Mouse (Mus musculus): ENCODE results near the gene Gm21988.
A peak's percentile ranks its signal among the peaks of the same experiment; 100 is the strongest.

Gene Gm21988

DNA sequence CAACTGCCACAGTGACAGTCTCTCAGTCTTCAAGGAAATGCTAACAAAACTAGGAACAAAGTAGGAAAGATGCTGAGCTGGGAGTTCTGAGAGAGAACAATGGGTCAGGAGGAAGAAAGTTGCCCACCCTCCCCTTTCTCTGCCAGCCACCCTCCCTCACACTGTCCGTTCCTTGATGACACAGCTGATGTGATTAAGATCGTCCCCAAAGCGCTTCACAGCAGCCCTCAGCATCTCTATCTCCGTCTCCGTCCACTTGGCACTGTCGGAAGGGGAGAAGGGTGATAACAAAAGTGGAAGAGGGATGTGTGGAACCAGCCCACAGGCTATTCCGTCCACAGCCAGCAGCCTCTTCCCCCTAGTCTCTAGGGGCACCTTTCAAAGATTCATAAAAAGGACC lies 2.9 kb downstream of the Gm21988 start:
- no peak for DNase-seq (ENCODE audit: low spot score in 2 of 2)

DNA sequence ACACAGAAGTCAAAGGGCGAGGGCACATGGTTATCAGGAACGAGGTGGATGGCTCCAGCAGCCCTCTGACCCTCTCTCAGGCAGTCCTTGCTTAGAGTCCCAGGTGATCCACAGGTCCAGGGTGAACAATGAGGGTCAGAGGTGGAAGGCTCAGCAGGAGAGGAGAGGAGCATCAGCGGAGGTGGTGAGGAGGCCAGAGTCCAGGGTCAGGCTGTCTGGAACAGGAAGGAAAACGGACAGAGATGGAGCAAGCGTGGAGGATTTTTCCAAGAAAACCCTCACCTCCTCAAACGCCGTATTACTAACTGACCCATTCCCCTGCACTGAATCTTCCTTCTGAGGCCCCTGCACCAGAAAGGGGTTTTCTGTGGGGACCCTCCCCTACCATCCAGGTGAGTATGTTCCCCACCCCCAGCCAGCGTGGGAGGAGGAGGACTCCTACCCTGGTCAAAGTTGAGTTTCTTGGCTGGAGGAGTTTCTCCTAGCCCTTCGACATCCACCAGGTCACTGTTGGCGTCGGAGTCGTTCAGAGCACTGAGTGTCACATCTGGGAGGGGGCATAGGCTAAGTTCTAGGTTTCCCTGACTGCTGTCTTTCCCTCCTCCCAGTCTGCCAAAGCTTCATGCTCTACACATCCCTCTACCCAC lies 4.3 kb downstream of the Gm21988 start:
- DNase-seq (ENCODE audit: low spot score in 2 of 2) = no peak

DNA sequence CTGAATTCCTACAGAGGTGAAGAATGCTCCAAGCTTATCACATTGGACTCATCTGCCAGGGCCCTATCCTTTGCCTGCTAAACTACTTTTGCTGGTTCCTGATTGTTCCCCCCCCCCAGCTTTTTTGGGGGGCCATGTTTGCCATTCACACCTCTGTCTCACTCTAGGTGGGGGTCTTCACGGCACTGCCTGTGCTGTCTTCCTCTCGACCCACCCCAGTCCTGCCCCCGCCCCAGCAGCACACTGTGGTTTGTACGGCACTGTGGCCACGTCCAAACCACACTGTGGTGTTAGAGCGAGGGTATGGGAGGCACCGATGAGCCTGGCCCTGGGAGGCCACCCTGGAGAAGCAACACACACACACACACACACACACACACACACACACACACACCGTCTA lies 5.1 kb downstream of the Gm21988 start:
- no peak for DNase-seq (ENCODE audit: low spot score in 2 of 2)

DNA sequence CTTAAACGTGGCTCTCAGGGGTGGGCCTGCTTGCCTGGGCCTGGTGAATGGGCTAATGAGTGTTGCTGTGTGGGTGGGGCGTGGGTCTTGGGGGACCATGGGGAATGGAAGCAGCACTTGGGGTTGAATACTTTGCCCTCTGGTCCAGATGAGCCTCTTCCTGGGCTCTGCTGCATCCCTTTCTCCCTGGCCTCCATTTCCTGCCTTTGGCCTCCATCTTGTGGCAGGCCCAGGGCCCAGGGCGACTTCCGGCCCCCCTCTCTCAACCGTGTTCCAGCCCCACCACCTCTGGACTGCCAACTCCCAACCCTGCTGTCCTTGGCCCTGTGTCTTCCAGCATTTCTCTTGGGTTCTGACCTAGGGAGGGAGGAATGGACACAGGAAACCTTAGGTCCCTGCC lies 5.6 kb downstream of the Gm21988 start:
- DNase-seq (ENCODE audit: low spot score in 2 of 2) = no peak

DNA sequence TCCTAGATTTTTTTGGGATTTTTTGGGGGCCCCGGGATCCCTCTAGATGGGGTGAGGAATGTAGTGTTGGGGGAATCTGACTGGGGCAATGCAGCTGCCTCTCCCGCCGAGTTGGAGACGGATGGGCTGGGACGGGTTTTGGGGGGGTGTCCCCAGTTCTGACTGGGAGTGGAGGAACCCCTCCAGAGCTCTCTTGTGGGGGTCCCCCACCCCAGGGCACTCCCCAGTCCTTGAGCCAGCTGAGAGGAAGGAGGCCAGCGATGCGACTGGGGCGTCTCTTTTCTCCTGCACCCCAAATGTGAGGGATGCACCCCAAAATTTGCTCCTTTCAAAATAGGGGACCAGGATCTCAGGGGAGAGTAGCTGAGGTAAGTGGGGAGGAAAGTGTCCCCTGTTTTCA lies 6.6 kb downstream of the Gm21988 start:
- DNase-seq (ENCODE audit: low spot score in 2 of 2) = no peak

DNA sequence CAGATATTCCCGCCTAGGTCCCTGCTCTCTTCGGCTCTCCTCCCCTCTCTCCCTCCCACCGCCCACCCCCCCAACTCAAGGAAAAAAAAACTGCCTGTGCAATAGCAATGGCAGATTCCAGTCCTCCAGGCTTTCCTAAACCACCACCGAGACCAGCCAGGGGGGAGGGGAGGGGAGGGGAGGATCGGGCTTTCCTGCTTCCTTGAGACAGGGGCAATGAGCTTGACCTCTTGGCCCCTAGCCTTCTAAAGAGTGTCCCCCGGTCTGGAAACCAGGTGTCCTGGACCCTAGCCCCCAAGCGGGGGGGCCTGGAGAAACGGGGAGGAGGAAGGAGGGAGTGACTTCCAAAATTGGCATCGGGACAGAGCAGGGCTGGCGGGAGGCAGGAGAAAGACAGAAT lies 7.1 kb downstream of the Gm21988 start:
- no peak for DNase-seq (ENCODE audit: low spot score in 2 of 2)

DNA sequence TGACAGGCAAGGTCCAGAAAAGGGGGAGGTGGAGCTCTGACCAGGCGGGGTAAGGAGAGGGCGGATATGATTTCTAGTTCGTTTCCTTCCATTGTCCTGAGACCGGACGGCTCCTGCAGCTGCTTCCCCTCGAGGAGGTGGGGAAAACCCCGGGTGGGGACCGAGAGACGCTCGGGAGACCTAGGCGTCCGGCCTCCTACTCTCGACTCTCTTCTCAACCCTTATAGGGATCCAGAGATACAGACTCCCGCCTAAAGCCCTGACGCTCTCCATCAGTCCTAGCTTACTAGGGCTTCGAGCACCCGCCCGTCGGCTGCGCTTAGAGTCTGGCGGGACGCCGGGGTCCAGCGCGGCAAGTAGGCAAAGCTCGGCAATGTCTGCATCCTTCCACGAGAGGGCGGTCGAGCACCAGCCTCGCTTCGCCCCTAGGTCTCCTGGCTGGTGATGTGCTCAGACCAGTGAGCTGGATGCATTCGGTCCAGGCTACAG lies 9.3 kb downstream of the Gm21988 start:
- peak; percentile 71 to 82 for DNase-seq (ENCODE audit: low spot score in 2 of 2)

DNA sequence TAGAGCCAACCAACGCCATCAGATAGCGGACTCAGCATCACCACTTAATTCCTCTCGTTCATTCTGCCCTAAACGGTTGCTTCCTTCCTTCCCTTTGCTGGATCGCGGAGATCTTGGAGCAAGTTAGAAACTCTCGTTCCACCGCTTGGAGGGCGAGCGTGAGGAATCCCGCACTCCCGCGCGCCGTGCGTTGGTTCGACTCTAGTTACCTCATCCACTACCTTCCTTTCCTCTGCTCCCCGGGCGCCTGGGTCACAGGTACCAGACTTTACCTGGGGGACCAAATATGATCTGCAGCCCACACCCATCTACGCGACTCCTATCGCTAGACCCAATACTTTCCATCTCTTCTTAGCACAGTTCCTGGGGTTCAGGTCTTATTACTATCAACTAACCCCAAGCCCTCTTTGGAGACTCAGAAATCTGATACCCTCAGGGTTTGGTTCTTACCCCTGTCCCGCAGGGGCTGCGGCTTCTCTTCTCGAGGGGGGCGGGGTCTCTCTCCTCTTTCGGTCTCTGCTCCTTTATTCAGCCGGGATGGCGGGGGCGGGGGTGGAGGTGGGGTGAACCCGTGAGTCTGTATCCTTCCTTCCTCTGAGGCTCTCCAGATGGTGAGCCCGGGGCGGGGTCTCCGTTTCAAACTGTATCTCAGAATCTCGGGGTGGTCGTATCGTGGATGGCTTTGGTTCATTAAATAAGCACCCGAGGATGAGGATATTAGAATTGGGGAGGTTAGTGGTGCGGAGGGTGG lies 10.2 kb downstream of the Gm21988 start, which contains the start of gene Bcl6b:
Bcl6b (minus strand) TSS at position 539 of the 751 bp plus-strand sequence.
- no peak for DNase-seq (ENCODE audit: low spot score in 2 of 2)

DNA sequence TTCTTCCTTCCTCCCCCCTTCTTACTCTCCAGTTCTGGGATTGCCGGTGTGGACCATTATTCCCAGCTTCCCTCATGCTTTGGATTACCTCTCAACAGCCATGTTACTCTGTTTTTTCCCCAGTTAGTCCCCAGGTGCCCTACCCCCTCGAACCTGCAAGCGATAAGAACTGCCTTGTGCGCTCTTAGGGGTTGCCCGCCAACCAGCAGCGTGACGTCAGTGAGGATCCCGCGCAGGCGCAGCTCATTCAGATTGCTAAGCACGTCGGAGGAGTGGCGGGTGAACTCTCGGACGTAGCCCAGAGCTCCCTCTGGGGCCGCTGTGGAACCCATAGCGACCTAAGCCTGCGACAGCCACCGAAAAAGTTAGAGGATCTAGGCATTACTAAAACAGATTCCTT lies 10.8 kb downstream of the Gm21988 start:
- peak; percentile 62 to 83 for DNase-seq (ENCODE audit: low spot score in 2 of 2)

DNA sequence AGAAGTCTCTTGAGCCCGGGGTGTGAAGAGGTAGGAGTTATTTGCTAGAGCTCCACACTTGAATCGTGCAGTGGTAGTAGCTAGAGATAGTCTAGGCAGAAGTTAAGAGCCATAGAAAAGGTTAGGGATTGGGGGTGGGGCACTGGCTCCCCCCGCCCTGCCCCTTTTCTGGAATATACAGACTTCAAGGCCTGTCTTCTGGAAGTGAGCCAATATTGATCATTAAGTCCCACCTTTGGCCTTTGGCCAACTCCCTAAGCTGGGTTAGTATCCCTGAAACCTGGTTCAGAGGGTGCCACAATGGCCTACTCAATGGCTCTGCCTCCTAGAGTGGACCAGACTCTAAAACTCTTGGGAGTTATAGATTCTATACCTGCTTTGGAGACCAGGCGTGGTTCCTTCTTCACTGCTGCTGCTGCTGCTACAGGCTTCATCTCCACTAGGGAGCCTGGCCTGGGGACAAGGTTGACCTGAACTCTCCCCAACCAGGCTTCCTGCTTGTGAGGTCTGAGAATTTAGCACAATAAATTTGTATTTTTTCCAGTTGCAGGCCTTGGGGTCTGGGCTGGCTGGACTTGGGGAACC lies 11.9 kb downstream of the Gm21988 start:
- DNase-seq (ENCODE audit: low spot score in 2 of 2) = no peak

DNA sequence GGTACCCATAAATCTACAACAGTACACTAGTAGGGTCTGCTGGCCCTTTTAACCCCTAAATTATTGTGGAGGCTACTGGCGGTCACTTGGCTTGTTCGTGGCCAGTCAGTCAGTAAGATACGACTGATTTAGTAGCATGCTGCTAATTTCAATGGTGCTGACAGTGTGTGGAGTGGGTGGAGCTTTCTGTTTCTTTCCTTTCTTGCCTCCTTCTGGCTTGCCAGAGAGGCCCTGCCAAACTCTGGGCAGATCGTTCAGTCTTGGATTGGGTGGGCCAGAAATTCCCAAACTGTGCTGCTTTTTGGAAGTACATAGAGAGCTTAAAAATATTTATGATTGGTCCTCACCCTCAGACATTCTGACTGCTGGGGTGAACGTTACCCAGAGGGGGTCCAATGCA lies 12.5 kb downstream of the Gm21988 start:
- no peak for DNase-seq (ENCODE audit: low spot score in 2 of 2)

DNA sequence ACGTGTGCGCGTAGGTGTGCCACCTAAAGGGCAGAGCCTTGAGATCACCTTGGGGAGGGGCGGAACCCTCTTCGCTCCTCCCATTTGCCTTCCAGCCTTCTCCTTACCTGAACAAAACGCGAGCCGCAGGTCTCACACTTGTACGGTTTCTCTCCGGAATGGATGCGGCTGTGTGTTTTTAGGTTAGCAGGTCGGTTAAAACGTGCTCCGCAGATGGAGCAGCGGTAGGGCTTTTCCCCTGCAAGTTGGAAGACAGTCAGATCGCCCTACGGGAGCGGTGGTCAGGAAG lies 13.1 kb downstream of the Gm21988 start:
- no peak for DNase-seq (ENCODE audit: low spot score in 2 of 2)

DNA sequence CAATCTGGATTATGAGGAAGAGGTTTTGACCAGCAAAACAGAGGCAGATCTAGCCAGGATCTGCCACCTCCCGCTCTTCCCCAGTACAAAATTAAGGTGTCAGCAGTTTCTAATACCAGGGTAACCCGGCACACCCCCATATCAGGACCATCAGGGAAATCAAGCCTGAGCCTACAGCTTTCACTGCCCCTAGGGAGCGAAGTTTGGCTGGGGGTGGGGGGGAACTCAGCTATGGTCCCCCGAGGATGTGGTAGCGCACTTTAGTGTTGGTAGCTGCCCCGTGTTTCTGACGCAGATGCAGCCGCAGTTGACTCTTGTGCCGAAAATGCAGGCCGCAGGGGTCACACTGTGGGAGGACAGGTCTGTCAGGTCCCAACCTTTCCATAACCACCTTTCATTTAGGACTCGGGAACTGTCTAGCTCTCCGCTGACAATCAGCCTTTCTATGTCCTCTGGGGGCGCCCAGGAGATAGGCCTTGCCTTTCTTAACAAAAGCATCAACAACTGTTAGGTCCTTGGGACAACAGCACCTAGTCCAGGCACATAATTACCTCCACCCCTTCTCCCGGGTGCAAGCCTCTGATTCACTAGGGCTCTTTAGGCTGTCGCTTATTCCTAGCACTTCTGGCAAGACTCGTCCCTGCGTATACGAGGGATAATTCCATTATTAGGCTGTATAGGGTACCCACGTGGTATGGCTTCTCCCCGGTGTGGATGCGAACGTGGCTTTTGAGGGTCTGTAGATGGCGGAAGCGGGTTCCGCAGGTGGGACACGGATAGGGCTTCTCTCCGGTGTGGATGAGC lies 13.6 kb downstream of the Gm21988 start:
- DNase-seq (ENCODE audit: low spot score in 2 of 2) = no peak

DNA sequence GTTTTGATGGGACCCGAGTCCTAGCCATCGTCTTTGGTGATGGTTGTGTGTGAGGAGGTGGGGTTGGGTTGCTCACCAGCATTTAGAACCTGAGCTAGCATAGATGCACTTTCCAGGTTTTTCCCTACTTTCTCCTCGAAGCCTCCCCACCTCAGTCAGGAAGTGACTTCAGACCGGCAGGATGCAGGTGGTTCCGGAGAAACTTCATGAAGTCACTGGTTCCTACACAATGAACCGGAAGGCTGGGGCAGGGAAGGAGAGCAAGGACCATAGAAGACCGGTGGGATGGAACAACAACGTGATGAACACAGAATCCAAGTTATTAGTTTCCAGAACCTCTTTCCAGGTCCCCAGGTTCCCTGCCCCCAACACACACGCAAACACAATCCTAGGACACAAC lies 15.9 kb downstream of the Gm21988 start:
- DNase-seq (ENCODE audit: low spot score in 2 of 2) = no peak

DNA sequence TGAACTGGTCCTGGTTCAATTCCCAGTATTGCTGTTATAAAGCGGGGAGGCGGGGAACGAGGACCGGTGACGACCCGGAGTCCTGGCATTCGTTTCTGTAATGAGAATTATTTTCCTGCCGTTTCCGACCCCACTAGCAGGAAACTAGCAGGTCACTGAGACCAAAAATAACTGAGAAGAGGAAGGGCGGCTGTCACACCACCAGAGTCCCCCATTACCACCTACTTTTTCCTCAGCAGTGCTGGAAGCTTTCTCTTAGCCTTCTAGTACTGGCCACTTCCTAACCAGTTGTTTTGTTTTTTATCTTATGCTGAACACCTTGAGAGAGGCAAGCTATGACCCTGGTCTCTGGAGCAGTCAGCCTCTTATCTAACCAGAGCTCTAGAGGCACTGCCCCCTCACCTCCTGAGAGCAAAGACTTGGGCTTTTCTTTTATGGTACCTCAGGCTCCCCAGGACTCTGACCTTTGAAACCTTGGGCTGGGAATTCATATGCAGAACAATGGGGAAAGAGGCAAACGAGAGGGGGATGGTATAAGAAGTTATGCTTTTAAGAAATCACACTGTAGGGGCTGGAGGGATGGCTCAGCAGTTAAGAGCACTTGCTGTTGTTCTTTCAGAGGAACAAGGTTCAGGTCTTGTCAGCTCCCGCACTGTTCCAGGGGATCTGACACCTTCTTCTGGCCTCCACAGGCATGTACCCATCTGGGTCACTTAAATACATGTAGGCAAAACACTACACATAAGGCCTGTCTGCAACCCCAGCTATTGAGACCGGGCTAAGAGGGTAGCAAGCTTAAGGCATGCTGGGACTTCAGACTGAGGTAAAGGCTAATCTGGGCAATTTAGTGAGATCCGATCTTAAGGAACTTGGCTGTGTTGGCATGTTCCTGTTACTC lies 17.8 kb downstream of the Gm21988 start:
- DNase-seq (ENCODE audit: low spot score in 2 of 2) = no peak

DNA sequence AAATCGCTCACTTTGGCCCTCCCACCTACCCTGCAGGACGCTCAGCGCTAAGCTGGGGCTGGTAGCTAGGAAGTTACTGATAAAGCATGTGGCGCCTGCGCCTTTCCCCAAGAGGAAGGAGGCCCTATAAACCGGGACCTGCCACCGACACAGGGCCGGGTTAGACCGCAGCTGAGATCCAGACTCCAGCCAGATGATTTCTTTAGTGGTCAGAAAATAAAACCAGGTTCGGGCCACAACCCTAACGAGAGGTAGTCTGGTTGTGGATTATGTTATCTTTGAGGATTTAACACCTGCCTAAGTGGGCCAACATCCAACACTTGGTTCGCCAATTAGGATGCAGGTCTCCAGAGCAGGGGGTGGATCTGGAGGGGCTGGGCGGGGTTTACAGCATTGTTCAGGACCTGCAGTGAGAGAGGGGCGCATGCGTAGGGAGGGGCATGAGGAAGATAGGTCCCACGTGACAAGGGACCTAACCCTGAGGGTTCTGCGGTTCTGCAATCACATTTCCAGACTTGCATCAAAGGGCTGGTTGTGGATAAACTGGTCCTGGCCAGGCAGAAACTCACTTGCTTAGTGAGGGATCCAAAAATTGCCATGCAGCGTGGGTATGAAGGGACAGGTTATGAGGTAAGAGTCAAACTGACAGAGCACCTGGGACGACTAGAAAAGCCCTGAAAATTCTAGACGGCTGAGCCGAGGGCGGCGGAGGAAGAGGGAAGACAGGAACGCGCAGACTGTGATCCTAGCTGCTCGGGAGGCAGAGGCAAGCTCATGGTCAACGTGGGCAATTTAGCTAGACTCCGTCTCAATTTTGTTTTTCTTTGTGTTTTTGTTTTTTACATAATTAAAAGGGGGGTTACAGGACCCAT lies 18.7 kb downstream of the Gm21988 start, which contains the start of gene Slc16a13:
Slc16a13 (minus strand) TSS at position 334 of the 872 bp plus-strand sequence.
- DNase-seq (ENCODE audit: low spot score in 2 of 2) = peak; percentile 85 to 93

DNA sequence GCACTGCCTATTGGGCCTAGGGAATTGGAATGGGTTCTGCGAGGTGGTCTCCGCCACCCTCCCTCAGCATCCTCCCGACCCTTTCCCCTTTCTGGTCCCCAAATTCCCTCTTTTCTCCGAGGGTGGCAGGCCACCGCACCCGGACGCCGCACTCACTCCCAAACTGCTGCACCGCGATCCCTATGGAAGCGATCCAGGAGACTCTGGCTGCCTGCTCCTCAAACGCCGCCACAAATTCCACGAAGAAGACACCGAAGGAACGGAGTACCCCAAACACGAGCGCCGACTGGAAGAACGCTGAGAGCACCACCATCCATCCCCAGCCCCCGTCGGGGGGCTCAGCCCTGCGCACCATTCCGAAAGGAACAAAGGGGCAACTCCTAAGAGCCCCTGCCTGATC lies 19.3 kb downstream of the Gm21988 start:
- DNase-seq (ENCODE audit: low spot score in 2 of 2) = no peak

DNA sequence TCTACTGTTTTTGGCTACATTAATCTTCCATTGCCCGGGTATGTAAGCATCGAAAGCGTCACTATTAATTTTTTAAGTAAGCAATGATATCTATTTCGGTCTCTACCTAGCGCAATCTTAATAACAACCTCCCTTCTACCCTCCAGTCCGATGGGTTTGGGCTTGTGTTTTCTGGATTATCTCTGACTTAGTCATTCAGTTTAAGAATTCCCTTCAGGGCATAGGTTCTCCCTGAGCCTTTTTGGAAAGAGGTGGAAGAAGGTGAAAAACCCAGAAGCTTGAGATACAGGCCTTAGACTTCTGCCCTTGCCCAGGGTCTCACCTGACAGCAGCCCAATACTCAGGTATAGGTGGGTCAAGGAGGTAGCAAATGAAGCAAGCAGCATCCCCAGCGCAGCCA lies 19.8 kb downstream of the Gm21988 start:
- DNase-seq (ENCODE audit: low spot score in 2 of 2) = no peak

DNA sequence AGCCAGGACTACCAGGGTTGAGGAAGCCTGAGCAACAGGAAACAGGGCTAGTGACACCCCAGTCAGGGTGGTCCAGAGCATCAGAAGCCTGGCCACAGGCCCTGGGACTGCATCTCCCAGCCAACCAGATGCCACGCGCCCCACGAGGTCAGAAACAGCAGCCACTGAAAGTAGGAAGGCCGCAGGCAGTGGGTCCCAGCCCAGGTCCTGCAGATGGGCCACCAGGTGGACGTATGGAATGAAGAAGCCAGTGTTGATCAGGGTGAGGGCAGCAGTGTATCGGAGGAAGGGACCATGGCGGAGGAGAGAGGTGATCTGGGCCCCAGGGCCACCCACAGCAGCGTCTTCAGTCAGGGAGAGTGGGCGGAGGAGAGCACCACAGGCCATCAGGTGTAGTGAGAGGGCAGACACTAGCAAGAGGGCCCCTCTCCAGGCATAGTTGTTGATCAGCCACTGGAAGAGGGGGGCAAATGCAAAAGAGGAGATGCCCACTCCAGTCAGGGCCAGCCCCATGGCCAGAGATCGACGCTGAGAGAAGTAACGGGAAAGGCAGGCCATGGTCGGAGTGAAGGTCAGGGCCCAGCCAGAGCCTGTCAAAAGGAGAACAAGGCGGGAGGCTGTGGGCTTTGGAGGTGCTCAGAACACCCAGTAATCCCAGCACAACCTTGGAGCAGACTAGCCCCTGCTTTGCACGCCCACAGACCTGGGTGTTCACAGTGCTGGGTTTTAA lies 20.7 kb downstream of the Gm21988 start:
- no peak for DNase-seq (ENCODE audit: low spot score in 2 of 2)

DNA sequence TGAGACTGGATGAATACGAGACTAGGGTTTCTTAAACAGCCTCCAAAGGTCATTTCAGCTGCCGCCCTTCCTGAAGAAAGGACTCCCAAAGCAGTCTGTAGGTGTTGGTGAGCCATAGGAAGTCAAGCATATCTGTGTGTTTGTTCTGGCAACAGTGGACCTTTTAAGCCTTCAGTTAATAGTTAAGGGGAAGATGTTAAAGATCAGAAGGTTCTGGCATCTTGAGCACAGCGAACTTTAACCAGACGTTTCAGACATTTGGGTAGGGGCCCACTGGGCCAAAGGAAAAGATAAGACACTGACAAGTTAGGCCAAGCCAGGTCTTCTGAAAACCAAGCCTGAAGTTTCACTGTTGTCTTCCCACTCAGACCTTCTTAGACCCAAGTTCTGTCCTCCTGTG lies 21.6 kb downstream of the Gm21988 start:
- no peak for DNase-seq (ENCODE audit: low spot score in 2 of 2)

Measured in urinary bladder, postnatal 36 days (tissue).